Mouse (Mus musculus): ENCODE data around the gene Krt10. TPM values are rescaled to one million over a fixed set of nuclear protein-coding genes. Genes with fewer than 3 reads are reported as not detected.

Krt10 gene
- total RNA-seq (2023), result not detected

GRCm38 (mm10) chr11:99389264-99389663, at the start of gene Krt10:
Krt10 (minus strand) TSS chr11:99389364.

GRCm38 (mm10) chr11:99437972-99438371, 48.8 kb upstream of the Krt10 start, which contains the start of gene Krt20:
Krt20 (minus strand) TSS chr11:99438150.

GRCm38 (mm10) chr11:99422159-99422558, 33.0 kb upstream of the Krt10 start, which contains the start of gene Krt12:
Krt12 (minus strand) TSS chr11:99422259.

GRCm38 (mm10) chr11:99374803-99375202, 14.4 kb downstream of the Krt10 start, which contains the start of gene Krt28:
Krt28 (minus strand) TSS chr11:99374903.

GRCm38 (mm10) chr11:99351004-99351403, 38.2 kb downstream of the Krt10 start, which contains the start of gene Krt27:
Krt27 (minus strand) TSS chr11:99351104.

GRCm38 (mm10) chr11:99337866-99338265, 51.3 kb downstream of the Krt10 start, which contains the start of gene Krt26:
Krt26 (minus strand) TSS chr11:99337966.

Other genes with a start within 250 kb of the Krt10 start
- gene Ccr7, start 234.3 kb downstream of the Krt10 start, total RNA-seq (2023), result 1 to 10 TPM in 1 of 2 experiments, under 1 TPM in 1; 0.87 to 2.5 TPM
- 10 to 100 TPM; 51.9 to 62.5 TPM for gene Smarce1, start 158.3 kb downstream of the Krt10 start, total RNA-seq (2023)
- gene Krt222, start 145.3 kb downstream of the Krt10 start, total RNA-seq (2023), result not detected
- gene Krt24, start 104.1 kb downstream of the Krt10 start, total RNA-seq (2023), result not detected
- gene Krt25, start 66.4 kb downstream of the Krt10 start, total RNA-seq (2023), result not detected
- gene Krt26, start 51.4 kb downstream of the Krt10 start, total RNA-seq (2023), result not detected
- not detected for gene Krt27, start 38.3 kb downstream of the Krt10 start, total RNA-seq (2023)
- gene Krt28, start 14.5 kb downstream of the Krt10 start, total RNA-seq (2023), result not detected
- not detected for gene Krt12, start 32.9 kb upstream of the Krt10 start, total RNA-seq (2023)
- not detected for gene Krt20, start 48.8 kb upstream of the Krt10 start, total RNA-seq (2023)
- not detected for gene Krt23, start 103.8 kb upstream of the Krt10 start, total RNA-seq (2023)
- not detected for gene Krt39, start 132.0 kb upstream of the Krt10 start, total RNA-seq (2023)
- gene Krt40, start 153.8 kb upstream of the Krt10 start, total RNA-seq (2023), result not detected
- not detected for gene Krtap3-3, start 161.5 kb upstream of the Krt10 start, total RNA-seq (2023)
- not detected for gene Krtap3-2, start 167.5 kb upstream of the Krt10 start, total RNA-seq (2023)
- gene Gm11939, start 170.1 kb upstream of the Krt10 start, total RNA-seq (2023), result not detected
- gene Krtap3-1, start 177.3 kb upstream of the Krt10 start, total RNA-seq (2023), result not detected
- not detected for gene Krtap1-5, start 191.7 kb upstream of the Krt10 start, total RNA-seq (2023)
- gene Krtap1-4, start 194.3 kb upstream of the Krt10 start, total RNA-seq (2023), result not detected
- gene Krtap1-3, start 202.0 kb upstream of the Krt10 start, total RNA-seq (2023), result not detected
- gene Krtap9-3, start 208.7 kb upstream of the Krt10 start, total RNA-seq (2023), result not detected
- gene Gm11938, start 213.9 kb upstream of the Krt10 start, total RNA-seq (2023), result not detected
- not detected for gene Gm11937, start 220.8 kb upstream of the Krt10 start, total RNA-seq (2023)
- not detected for gene Krtap2-4, start 225.5 kb upstream of the Krt10 start, total RNA-seq (2023)
- not detected for gene Gm11562, start 231.1 kb upstream of the Krt10 start, total RNA-seq (2023)
- not detected for gene Krtap4-1, start 238.9 kb upstream of the Krt10 start, total RNA-seq (2023)
- not detected for gene Krtap4-2, start 245.7 kb upstream of the Krt10 start, total RNA-seq (2023)

Measured in neutrophil, adult 59 days (primary cell).